Mouse (Mus musculus) forebrain, embryonic 11.5 days (tissue): ENCODE data around the gene Ypel2. TPM values are rescaled to one million over a fixed set of nuclear protein-coding genes. Genes with fewer than 3 reads are reported as not detected.
"Not testable (repeated sequence)": the region's sequence is repeated elsewhere in the genome, so short reads cannot be mapped to it uniquely, and the experiment has no call there.

Experiments used
- ATAC-seq: fragments of 200-750 bp; cut with Nextera tagmentation; replicated peaks from 2 replicates; pipeline ENCODE4 v1.8.0; 2017; ENCODE audit warnings: moderate TSS enrichment; ENCODE audit not compliant: low FRiP score
- DNase-seq: peaks from one replicate; pipeline ENCODE4 v3.0.0-alpha.2; 2017; ENCODE audit warnings: low spot score
- H3K27ac ChIP-seq: fragments of 300-500 bp; sonication (generic); 2 replicates; pipeline ENCODE4 v1.5.1; 2014; ENCODE audit warnings: low read depth, low read length
- H3K27me3 ChIP-seq: fragments of 300-500 bp; sonication (generic); 2 replicates; pipeline ENCODE4 v1.6.1; 2014; ENCODE audit warnings: mild to moderate bottlenecking, low read length, mixed read lengths; ENCODE audit not compliant: control insufficient read depth, insufficient read depth
- H3K36me3 ChIP-seq: fragments of 300-500 bp; sonication (generic); 2 replicates; pipeline ENCODE4 v1.6.1; 2014; ENCODE audit warnings: mild to moderate bottlenecking, low read length, moderate library complexity, mixed read lengths; ENCODE audit not compliant: control insufficient read depth, insufficient read depth
- H3K4me1 ChIP-seq: fragments of 300-500 bp; sonication (generic); replicated peaks from 2 replicates; pipeline ENCODE4 v1.6.1; 2014; ENCODE audit warnings: low read length, mixed read lengths; ENCODE audit not compliant: control insufficient read depth, insufficient read depth
- H3K4me2 ChIP-seq: fragments of 300-500 bp; sonication (generic); 2 replicates; pipeline ENCODE4 v1.6.1; 2014; ENCODE audit warnings: low read depth, mild to moderate bottlenecking, low read length, moderate library complexity, mixed read lengths; ENCODE audit not compliant: severe bottlenecking
- H3K4me3 ChIP-seq: fragments of 300-500 bp; sonication (generic); 2 replicates; pipeline ENCODE4 v1.5.1; 2014; ENCODE audit warnings: low read depth, low read length
- H3K9ac ChIP-seq: fragments of 300-500 bp; sonication (generic); 2 replicates; pipeline ENCODE4 v1.6.1; 2014; ENCODE audit warnings: low read length
- H3K9me3 ChIP-seq: fragments of 300-500 bp; sonication (generic); 2 replicates; pipeline ENCODE4 v1.6.1; 2016; ENCODE audit warnings: low read length, mixed read lengths; ENCODE audit not compliant: control insufficient read depth
- WGBS: fragments of 180-500 bp; shearing (Covaris S2); extraction: QIAGEN DNeasy Blood & Tissue Kit; methylation state at CpG from one replicate; pipeline ENCODE4 v1.1.7; 2014; 5-methylcytosine and 5-hydroxymethylcytosine counted together
- polyA plus RNA-seq: library from polyadenylated mRNA; unstranded; fragments of >200 nt; fragmentation: Nextera tagmentation; extraction: Ambion mirVana; gene quantifications from 2 replicates; pipeline ENCODE4 v1.2.1, GENCODE M21; 2014

The Ypel2 gene
- 5.4 and 6.0 TPM in 2 replicates for polyA plus RNA-seq

- peak; percentile 99 for ATAC-seq
- 1% methylated on average over 96 of the region's 96 CpGs for WGBS
Observed at GRCm38 (mm10) chr11:86993041-86994037, at the start of gene Ypel2. Ypel2 (minus strand) TSS chr11:86993707.

GRCm38 (mm10) chr11:87043052-87043451, 49.5 kb upstream of the Ypel2 start:
- no peaks in the 10 kb centered on the region for H3K27me3 ChIP-seq
- no peaks in the 10 kb centered on the region for H3K4me1 ChIP-seq
- no peak overlapping the region for H3K9ac ChIP-seq
- no peak overlapping the region for H3K4me2 ChIP-seq
- H3K36me3 ChIP-seq, result no peaks in the 10 kb centered on the region; the same call in 1 of the 2 replicates
- WGBS, result 83% methylated on average over 3 of the region's 3 CpGs
- no peak overlapping the region for H3K4me3 ChIP-seq
- no peaks in the 10 kb centered on the region for H3K9me3 ChIP-seq
- no peak overlapping the region for H3K27ac ChIP-seq
- ATAC-seq, result no peak
- no peak for DNase-seq

More at GRCm38 (mm10) chr11:86993041-86994037, at the start of gene Ypel2:
- Histone ChIP-seq H3K9me3 (no peaks in the 10 kb centered on the region), H3K27ac (peak within 1 kb of the TSS; percentile 81), H3K4me3 (peak within 1 kb of the TSS; percentile 89), H3K9ac (peak within 1 kb of the TSS; percentile 67), H3K36me3 (no peaks in the 10 kb centered on the region), H3K4me1 (peaks cover 17% of the 10 kb centered on the region), H3K27me3 (no peaks in the 10 kb centered on the region; the same call in 1 of the 2 replicates), H3K4me2 (peak within 1 kb of the TSS; percentile 98)
- DNase-seq, result peak; percentile 99

GRCm38 (mm10) chr11:87039307-87039963, 45.9 kb upstream of the Ypel2 start:
- Histone ChIP-seq H3K4me1 (no peaks in the 10 kb centered on the region), H3K27me3 (no peaks in the 10 kb centered on the region), H3K9ac (no peak overlapping the region), H3K9me3 (no peaks in the 10 kb centered on the region), H3K27ac (no peak overlapping the region), H3K36me3 (peaks cover 4% of the 10 kb centered on the region; the same call in 1 of the 2 replicates), H3K4me3 (no peak overlapping the region), H3K4me2 (no peak overlapping the region)
- ATAC-seq (no peak), DNase-seq (no peak)
- 93% methylated on average over 9 of the region's 9 CpGs for WGBS

- no peak for DNase-seq
- 70% methylated on average over 4 of the region's 4 CpGs for WGBS
- Histone ChIP-seq H3K36me3 (peaks cover 4% of the 10 kb centered on the region; the same call in 1 of the 2 replicates), H3K27me3 (no peaks in the 10 kb centered on the region), H3K4me2 (no peak overlapping the region), H3K4me3 (no peak overlapping the region), H3K27ac (no peak overlapping the region), H3K4me1 (no peaks in the 10 kb centered on the region), H3K9me3 (no peaks in the 10 kb centered on the region), H3K9ac (no peak overlapping the region)
- ATAC-seq, result no peak
Observed at GRCm38 (mm10) chr11:87036180-87036579, 42.7 kb upstream of the Ypel2 start.

GRCm38 (mm10) chr11:87028212-87028611, 34.7 kb upstream of the Ypel2 start:
- 92% methylated on average over 3 of the region's 3 CpGs for WGBS
- no peaks in the 10 kb centered on the region for H3K27me3 ChIP-seq

GRCm38 (mm10) chr11:87026096-87026875, 32.8 kb upstream of the Ypel2 start:
- WGBS, result 85% methylated on average over 9 of the region's 9 CpGs
- DNase-seq (no peak), ATAC-seq (no peak)

More at GRCm38 (mm10) chr11:87028212-87028611, 34.7 kb upstream of the Ypel2 start:
- no peaks in the 10 kb centered on the region for H3K36me3 ChIP-seq
- H3K9ac ChIP-seq, result no peak overlapping the region
- H3K4me2 ChIP-seq, result no peak overlapping the region
- no peak overlapping the region for H3K4me3 ChIP-seq
- DNase-seq (no peak), ATAC-seq (no peak)
- H3K9me3 ChIP-seq, result no peaks in the 10 kb centered on the region
- H3K27ac ChIP-seq, result no peak overlapping the region
- H3K4me1 ChIP-seq, result no peaks in the 10 kb centered on the region

GRCm38 (mm10) chr11:87025351-87025750, 31.8 kb upstream of the Ypel2 start:
- Histone ChIP-seq H3K9ac (no peak overlapping the region), H3K9me3 (no peaks in the 10 kb centered on the region), H3K4me1 (no peaks in the 10 kb centered on the region), H3K27ac (no peak overlapping the region), H3K4me3 (no peak overlapping the region), H3K4me2 (no peak overlapping the region), H3K27me3 (no peaks in the 10 kb centered on the region), H3K36me3 (no peaks in the 10 kb centered on the region)
- ATAC-seq, result no peak
- DNase-seq, result no peak
- 76% methylated on average over 3 of the region's 3 CpGs for WGBS

More at GRCm38 (mm10) chr11:87026096-87026875, 32.8 kb upstream of the Ypel2 start:
- Histone ChIP-seq H3K27me3 (no peaks in the 10 kb centered on the region), H3K9ac (no peak overlapping the region), H3K27ac (no peak overlapping the region), H3K4me3 (no peak overlapping the region), H3K9me3 (no peaks in the 10 kb centered on the region), H3K4me1 (no peaks in the 10 kb centered on the region), H3K36me3 (no peaks in the 10 kb centered on the region), H3K4me2 (no peak overlapping the region)

- H3K27me3 ChIP-seq, DNase-seq, H3K27ac ChIP-seq, ATAC-seq, H3K4me2 ChIP-seq, H3K36me3 ChIP-seq, H3K9me3 ChIP-seq, H3K9ac ChIP-seq, H3K4me1 ChIP-seq, H3K4me3 ChIP-seq: not testable (repeated sequence)
- 66% methylated on average over 8 of the region's 8 CpGs for WGBS
Observed at GRCm38 (mm10) chr11:87023240-87023639, 29.7 kb upstream of the Ypel2 start.
